Mouse (Mus musculus): ENCODE data around the gene Gm38393. TPM values are rescaled to one million over a fixed set of nuclear protein-coding genes. Genes with fewer than 3 reads are reported as not detected.

Gm38393 gene
- 0.30 and 0.33 TPM in 2 replicates for polyA plus RNA-seq (2012; rRNA removed)

GRCm38 (mm10) chr7:60004606-60005330, at the start of gene Gm38393, which contains the start of gene Snurf:
Gm38393 (minus strand) TSS chr7:60005064.
Snurf (minus strand) TSS chr7:60005049.
- peak; percentile 78 for DNase-seq
- no peaks in the 10 kb centered on the region for H3K36me3 ChIP-seq (ENCODE audit: control insufficient read depth, insufficient read depth, low read length)
- no peaks in the 10 kb centered on the region for H3K27me3 ChIP-seq (replicated peaks; ENCODE audit: control insufficient read depth, insufficient read depth, low read length)
- H3K4me1 ChIP-seq (ENCODE audit: control insufficient read depth, insufficient read depth, low read length): no peaks in the 10 kb centered on the region
- H3K27ac ChIP-seq (ENCODE audit: insufficient read depth, low read depth, low read length): no peak within 1 kb of the TSS
- TF ChIP-seq POLR2A (IDR thresholded peaks at IDR 0.05; ENCODE audit: low read depth, low read length) (no peak), CTCF (conservative IDR thresholded peaks at IDR 0.05; ENCODE audit: insufficient read depth, insufficient read length, low read depth, low read length) (no peak)
- H3K4me3 ChIP-seq (ENCODE audit: insufficient read depth, low read depth, low read length): peak within 1 kb of the TSS; percentile 86
- WGBS: 52% methylated on average over 30 of the region's 30 CpGs

DNA sequence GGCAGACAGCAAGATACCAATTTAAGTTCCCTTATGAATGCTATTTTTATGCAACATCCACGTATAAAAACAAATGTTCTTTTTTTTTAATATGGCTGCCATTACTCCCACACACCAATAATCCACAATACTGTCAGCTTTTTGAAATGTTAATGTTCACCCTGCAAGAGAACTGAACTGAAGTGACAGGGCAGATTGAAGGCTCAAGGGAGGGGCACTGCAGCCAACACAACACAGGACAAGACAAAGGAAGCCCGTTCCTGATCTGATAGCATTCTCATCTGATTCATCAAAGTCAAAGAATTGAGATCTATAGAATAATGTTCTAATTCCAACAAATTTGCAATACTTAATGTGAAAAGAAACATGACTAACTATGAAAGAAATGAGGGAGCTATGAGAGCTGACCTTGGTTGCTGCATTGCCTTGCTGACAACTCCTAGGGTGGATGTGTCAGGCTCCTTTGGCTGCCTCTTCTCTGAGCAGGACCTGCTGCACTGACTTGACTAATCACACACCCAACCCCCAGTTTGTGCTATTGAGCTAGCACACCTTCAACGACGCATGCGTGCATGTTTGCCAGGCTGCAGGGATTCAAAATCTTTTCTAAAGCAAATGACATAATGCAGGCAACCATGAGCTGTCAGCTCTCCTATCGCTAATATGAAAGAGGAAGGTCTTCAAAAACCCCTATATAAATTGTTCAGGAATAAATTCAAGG, 42.8 kb upstream of the Gm38393 start:
- H3K27ac ChIP-seq (ENCODE audit: insufficient read depth, low read depth, low read length): no peak overlapping the region

DNA sequence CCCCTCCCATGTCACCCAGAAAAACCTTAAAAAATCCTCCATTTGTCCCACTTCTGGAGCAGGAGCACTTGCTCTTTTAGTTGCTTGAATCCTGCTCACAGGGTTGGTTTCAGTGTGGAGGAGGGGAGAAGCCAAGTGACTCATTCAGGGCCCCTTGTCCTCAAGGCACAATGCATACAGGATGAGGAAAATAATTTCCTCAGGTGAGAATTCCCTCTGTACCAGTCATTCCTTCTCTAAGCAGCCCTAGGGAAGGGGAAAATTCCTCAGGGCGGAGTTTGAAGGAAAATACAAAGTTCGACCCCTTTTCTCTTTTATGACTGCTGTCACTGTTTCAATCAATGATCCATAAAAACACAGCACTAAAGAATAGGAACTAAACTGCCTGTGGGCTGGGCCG, 8.3 kb upstream of the Gm38393 start:
- H3K27ac ChIP-seq (ENCODE audit: insufficient read depth, low read depth, low read length): no peak overlapping the region
- TF ChIP-seq CTCF (conservative IDR thresholded peaks at IDR 0.05; ENCODE audit: insufficient read depth, insufficient read length, low read depth, low read length) (no peak), POLR2A (IDR thresholded peaks at IDR 0.05; ENCODE audit: low read depth, low read length) (no peak)
- DNase-seq: no peak
- no peaks in the 10 kb centered on the region for H3K36me3 ChIP-seq (ENCODE audit: control insufficient read depth, insufficient read depth, low read length)
- H3K4me1 ChIP-seq (ENCODE audit: control insufficient read depth, insufficient read depth, low read length): no peaks in the 10 kb centered on the region
- no peak overlapping the region for H3K4me3 ChIP-seq (ENCODE audit: insufficient read depth, low read depth, low read length)
- no peaks in the 10 kb centered on the region; the same call in 1 of the 2 replicates for H3K27me3 ChIP-seq (replicated peaks; ENCODE audit: control insufficient read depth, insufficient read depth, low read length)
- 48% methylated on average over 3 of the region's 3 CpGs for WGBS

More for the DNA sequence above, 42.8 kb upstream of the Gm38393 start:
- WGBS: 78% methylated on average over 6 of the region's 6 CpGs
- no peaks in the 10 kb centered on the region for H3K27me3 ChIP-seq (replicated peaks; ENCODE audit: control insufficient read depth, insufficient read depth, low read length)
- H3K4me3 ChIP-seq (ENCODE audit: insufficient read depth, low read depth, low read length): no peak overlapping the region
- no peaks in the 10 kb centered on the region for H3K36me3 ChIP-seq (ENCODE audit: control insufficient read depth, insufficient read depth, low read length)
- no peaks in the 10 kb centered on the region for H3K4me1 ChIP-seq (ENCODE audit: control insufficient read depth, insufficient read depth, low read length)
- no peak for TF ChIP-seq POLR2A (IDR thresholded peaks at IDR 0.05; ENCODE audit: low read depth, low read length)
- no peak for TF ChIP-seq CTCF (conservative IDR thresholded peaks at IDR 0.05; ENCODE audit: insufficient read depth, insufficient read length, low read depth, low read length)
- DNase-seq: no peak

DNA sequence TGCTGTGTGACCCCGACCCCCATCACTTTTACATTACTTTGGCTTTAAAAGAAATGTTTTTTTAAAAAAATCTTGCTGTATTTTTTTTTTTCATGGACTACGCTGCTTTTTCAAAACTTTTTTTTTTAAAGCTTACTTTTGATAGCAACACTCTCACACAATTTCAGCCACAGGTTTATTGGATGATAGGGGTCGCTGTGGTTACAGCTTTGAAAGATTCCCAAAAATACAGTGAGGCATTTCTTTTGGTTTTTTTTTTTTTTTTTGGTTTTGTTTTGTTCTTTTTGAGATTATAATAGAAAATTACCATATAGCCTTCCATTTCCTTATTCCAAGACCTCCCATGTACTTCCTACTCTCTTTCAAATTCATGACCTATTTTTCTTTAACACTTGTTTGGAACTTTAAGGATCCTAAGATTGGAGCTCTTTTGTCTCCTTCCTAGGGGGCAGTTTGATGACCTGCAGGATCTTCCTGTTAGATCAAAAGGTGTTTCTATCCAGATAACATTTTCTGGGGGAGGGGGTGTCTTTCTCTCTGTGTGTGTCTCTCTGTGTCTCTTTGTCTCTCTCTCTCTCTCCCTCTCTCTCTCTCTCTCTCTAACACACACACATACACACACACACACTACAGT, 3.0 kb upstream of the Gm38393 start:
- Histone ChIP-seq H3K4me1 (ENCODE audit: control insufficient read depth, insufficient read depth, low read length) (no peaks in the 10 kb centered on the region), H3K27ac (ENCODE audit: insufficient read depth, low read depth, low read length) (no peak overlapping the region), H3K4me3 (ENCODE audit: insufficient read depth, low read depth, low read length) (no peak overlapping the region), H3K27me3 (replicated peaks; ENCODE audit: control insufficient read depth, insufficient read depth, low read length) (no peaks in the 10 kb centered on the region), H3K36me3 (ENCODE audit: control insufficient read depth, insufficient read depth, low read length) (no peaks in the 10 kb centered on the region)
- whole genome bisulfite sequencing: 38% methylated on average over 3 of the region's 3 CpGs
- TF ChIP-seq CTCF (conservative IDR thresholded peaks at IDR 0.05; ENCODE audit: insufficient read depth, insufficient read length, low read depth, low read length): no peak
- no peak for TF ChIP-seq POLR2A (IDR thresholded peaks at IDR 0.05; ENCODE audit: low read depth, low read length)
- DNase-seq: peak; percentile 2

- 70% methylated on average over 2 of the region's 2 CpGs for WGBS
- no peaks in the 10 kb centered on the region for H3K4me1 ChIP-seq (ENCODE audit: control insufficient read depth, insufficient read depth, low read length)
- TF ChIP-seq CTCF (conservative IDR thresholded peaks at IDR 0.05; ENCODE audit: insufficient read depth, insufficient read length, low read depth, low read length) (no peak), POLR2A (IDR thresholded peaks at IDR 0.05; ENCODE audit: low read depth, low read length) (no peak)
- no peak for DNase-seq
- no peak overlapping the region for H3K4me3 ChIP-seq (ENCODE audit: insufficient read depth, low read depth, low read length)
- no peaks in the 10 kb centered on the region for H3K36me3 ChIP-seq (ENCODE audit: control insufficient read depth, insufficient read depth, low read length)
- no peak overlapping the region for H3K27ac ChIP-seq (ENCODE audit: insufficient read depth, low read depth, low read length)
- H3K27me3 ChIP-seq (replicated peaks; ENCODE audit: control insufficient read depth, insufficient read depth, low read length): no peaks in the 10 kb centered on the region
These were observed 1.4 kb upstream of the Gm38393 start for GRCm38 (mm10) chr7:60006262-60006661.

GRCm38 (mm10) chr7:60003921-60004605, 801 bp downstream of the Gm38393 start:
- DNase-seq: peak; percentile 19

More at GRCm38 (mm10) chr7:60003921-60004605, 801 bp downstream of the Gm38393 start:
- no peak overlapping the region for H3K27ac ChIP-seq (ENCODE audit: insufficient read depth, low read depth, low read length)
- WGBS: 44% methylated on average over 22 of the region's 22 CpGs
- H3K27me3 ChIP-seq (replicated peaks; ENCODE audit: control insufficient read depth, insufficient read depth, low read length): no peaks in the 10 kb centered on the region
- no peaks in the 10 kb centered on the region for H3K36me3 ChIP-seq (ENCODE audit: control insufficient read depth, insufficient read depth, low read length)
- H3K4me3 ChIP-seq (ENCODE audit: insufficient read depth, low read depth, low read length): peak overlapping the region; percentile 86
- no peaks in the 10 kb centered on the region for H3K4me1 ChIP-seq (ENCODE audit: control insufficient read depth, insufficient read depth, low read length)
- TF ChIP-seq POLR2A (IDR thresholded peaks at IDR 0.05; ENCODE audit: low read depth, low read length) (no peak), CTCF (conservative IDR thresholded peaks at IDR 0.05; ENCODE audit: insufficient read depth, insufficient read length, low read depth, low read length) (no peak)

Measured in kidney, adult 2 months (tissue).